Mouse (Mus musculus) hindbrain, embryonic 12.5 days (tissue): ENCODE data around the gene Il23a. TPM values are rescaled to one million over a fixed set of nuclear protein-coding genes. Genes with fewer than 3 reads are reported as not detected.
"Not testable (repeated sequence)": the region's sequence is repeated elsewhere in the genome, so short reads cannot be mapped to it uniquely, and the experiment has no call there.

ENCODE experiments used
- ATAC-seq: fragments of 200-750 bp; cut with Nextera tagmentation; 2 replicates; pipeline ENCODE4 v1.8.0; 2017; ENCODE audit warnings: moderate TSS enrichment; ENCODE audit not compliant: low FRiP score
- H3K27ac ChIP-seq: fragments of 300-500 bp; sonication (generic); 2 replicates; pipeline ENCODE4 v1.5.1; 2016; ENCODE audit warnings: mild to moderate bottlenecking
- H3K27me3 ChIP-seq: fragments of 300-500 bp; sonication (generic); 2 replicates; pipeline ENCODE4 v1.6.1; 2016; ENCODE audit warnings: mild to moderate bottlenecking
- H3K36me3 ChIP-seq: fragments of 300-500 bp; sonication (generic); 2 replicates; pipeline ENCODE4 v1.6.1; 2016; ENCODE audit warnings: mild to moderate bottlenecking
- H3K4me1 ChIP-seq: fragments of 300-500 bp; sonication (generic); 2 replicates; pipeline ENCODE4 v1.6.1; 2016
- H3K4me2 ChIP-seq: fragments of 300-500 bp; sonication (generic); replicated peaks from 2 replicates; pipeline ENCODE4 v1.6.1; 2016; ENCODE audit warnings: mild to moderate bottlenecking
- H3K4me3 ChIP-seq: fragments of 300-500 bp; sonication (generic); 2 replicates; pipeline ENCODE4 v1.5.1; 2016; ENCODE audit warnings: mild to moderate bottlenecking
- H3K9ac ChIP-seq: fragments of 300-500 bp; sonication (generic); 2 replicates; pipeline ENCODE4 v1.6.1; 2016; ENCODE audit warnings: mild to moderate bottlenecking, moderate library complexity
- H3K9me3 ChIP-seq: fragments of 300-500 bp; sonication (generic); replicated peaks from 2 replicates; pipeline ENCODE4 v1.6.1; 2016; ENCODE audit warnings: mild to moderate bottlenecking
- WGBS: fragments of 180-500 bp; shearing (Covaris S2); methylation state at CpG from one replicate; pipeline ENCODE4 v1.1.7; 2016; 5-methylcytosine and 5-hydroxymethylcytosine counted together
- polyA plus RNA-seq: library from polyadenylated mRNA; unstranded; fragments of >200 nt; fragmentation: Nextera tagmentation; extraction: Ambion mirVana; gene quantifications from 2 replicates; pipeline ENCODE4 v1.2.1, GENCODE M21; 2016

Gene Il23a
- polyA plus RNA-seq, 1 experiment from 2014 or later, result not detected

GRCm38 (mm10) chr10:128275374-128275773 is 23.2 kb downstream of the Il23a start:
- WGBS, result 94% methylated on average over 1 of the region's 1 CpGs
- not testable (repeated sequence) for H3K27me3 ChIP-seq, H3K4me2 ChIP-seq

GRCm38 (mm10) chr10:128272819-128273439 is 25.6 kb downstream of the Il23a start:
- H3K4me3 ChIP-seq, H3K4me1 ChIP-seq, H3K27me3 ChIP-seq, ATAC-seq, H3K9ac ChIP-seq, H3K4me2 ChIP-seq, H3K9me3 ChIP-seq, H3K27ac ChIP-seq: not testable (repeated sequence)
- 0 out of 2 replicates have a peak, but pooled peaks cover 12% of the 10 kb centered on the region for H3K36me3 ChIP-seq
- 89% methylated on average over 6 of the region's 7 CpGs for WGBS

More at GRCm38 (mm10) chr10:128275374-128275773, 23.2 kb downstream of the Il23a start:
- H3K4me1 ChIP-seq, H3K9ac ChIP-seq, H3K9me3 ChIP-seq, H3K27ac ChIP-seq, H3K4me3 ChIP-seq, ATAC-seq: not testable (repeated sequence)
- peaks cover 26% of the 10 kb centered on the region for H3K36me3 ChIP-seq

GRCm38 (mm10) chr10:128271883-128272282 is 26.7 kb downstream of the Il23a start:
- no peak for ATAC-seq
- 0 out of 2 replicates have a peak, but pooled peaks cover 2% of the 10 kb centered on the region for H3K27me3 ChIP-seq
- H3K36me3 ChIP-seq, result 0 out of 2 replicates have a peak, but pooled peaks cover 4% of the 10 kb centered on the region
- no peak overlapping the region for H3K4me3 ChIP-seq
- WGBS, result 62% methylated on average over 2 of the region's 2 CpGs
- 0 out of 2 replicates have a peak, but pooled peaks cover 2% of the 10 kb centered on the region for H3K4me1 ChIP-seq
- H3K27ac ChIP-seq, result no peak overlapping the region
- no peak overlapping the region for H3K4me2 ChIP-seq
- H3K9me3 ChIP-seq, result no peaks in the 10 kb centered on the region
- H3K9ac ChIP-seq, result no peak overlapping the region

- 43% methylated on average over 7 of the region's 7 CpGs for WGBS
- ATAC-seq, result no peak
- Histone ChIP-seq H3K4me3 (peak overlapping the region; percentile 79), H3K27ac (peak overlapping the region; percentile 83), H3K4me2 (peak overlapping the region; percentile 65), H3K9me3 (no peaks in the 10 kb centered on the region), H3K9ac (peak overlapping the region; percentile 80), H3K27me3 (0 out of 2 replicates have a peak, but pooled peaks cover 2% of the 10 kb centered on the region), H3K4me1 (0 out of 2 replicates have a peak, but pooled peaks cover 2% of the 10 kb centered on the region), H3K36me3 (no peaks in the 10 kb centered on the region)
Measured at GRCm38 (mm10) chr10:128270866-128271265, 27.7 kb downstream of the Il23a start.

- 0 out of 2 replicates have a peak, but pooled peaks cover 2% of the 10 kb centered on the region for H3K4me1 ChIP-seq
- 0 out of 2 replicates have a peak, but pooled peaks cover 2% of the 10 kb centered on the region for H3K27me3 ChIP-seq
- no peaks in the 10 kb centered on the region for H3K36me3 ChIP-seq
- peak within 1 kb of the TSS; percentile 79 for H3K4me3 ChIP-seq
- H3K9me3 ChIP-seq, result no peaks in the 10 kb centered on the region
- ATAC-seq, result peak; percentile 99
- peak within 1 kb of the TSS; percentile 80 for H3K9ac ChIP-seq
- H3K27ac ChIP-seq, result peak within 1 kb of the TSS; percentile 83
- WGBS, result under 1% methylated on average over 43 of the region's 43 CpGs
- H3K4me2 ChIP-seq, result peak within 1 kb of the TSS; percentile 65
Measured at GRCm38 (mm10) chr10:128270287-128270841, 28.2 kb downstream of the Il23a start, which contains the start of gene Stat2. Stat2 (plus strand) TSS chr10:128270559.

GRCm38 (mm10) chr10:128269206-128269910 is 29.2 kb downstream of the Il23a start:
- no peak overlapping the region for H3K9ac ChIP-seq
- no peaks in the 10 kb centered on the region for H3K36me3 ChIP-seq
- H3K4me2 ChIP-seq, result peak overlapping the region; percentile 65
- H3K4me1 ChIP-seq, result 0 out of 2 replicates have a peak, but pooled peaks cover 2% of the 10 kb centered on the region
- no peak overlapping the region for H3K27ac ChIP-seq
- H3K9me3 ChIP-seq, result no peaks in the 10 kb centered on the region
- no peak for ATAC-seq
- 90% methylated on average over 16 of the region's 16 CpGs for WGBS
- H3K27me3 ChIP-seq, result 0 out of 2 replicates have a peak, but pooled peaks cover 2% of the 10 kb centered on the region
- 0 out of 2 replicates have a peak overlapping the region, but pooled peaks have one; percentile 79 for H3K4me3 ChIP-seq

GRCm38 (mm10) chr10:128268371-128268770 is 30.2 kb downstream of the Il23a start, which contains the start of gene Apof:
Apof (plus strand) TSS chr10:128268671.
- no peaks in the 10 kb centered on the region for H3K36me3 ChIP-seq
- no peak within 1 kb of the TSS for H3K4me2 ChIP-seq
- H3K4me3 ChIP-seq, result no peak within 1 kb of the TSS
- no peak within 1 kb of the TSS for H3K9ac ChIP-seq
- H3K27me3 ChIP-seq, result 0 out of 2 replicates have a peak, but pooled peaks cover 2% of the 10 kb centered on the region
- H3K27ac ChIP-seq, result no peak within 1 kb of the TSS
- 77% methylated on average over 6 of the region's 6 CpGs for WGBS
- H3K9me3 ChIP-seq, result no peaks in the 10 kb centered on the region
- no peak for ATAC-seq
- 0 out of 2 replicates have a peak, but pooled peaks cover 2% of the 10 kb centered on the region for H3K4me1 ChIP-seq

- no peak for ATAC-seq
- 84% methylated on average over 6 of the region's 6 CpGs for WGBS
Measured at GRCm38 (mm10) chr10:128263393-128264310, 34.9 kb downstream of the Il23a start.

GRCm38 (mm10) chr10:128262300-128262699 is 36.3 kb downstream of the Il23a start:
- Histone ChIP-seq H3K36me3 (no peaks in the 10 kb centered on the region), H3K4me3 (no peak overlapping the region), H3K27ac (no peak overlapping the region), H3K9ac (no peak overlapping the region), H3K9me3 (no peaks in the 10 kb centered on the region), H3K4me1 (no peaks in the 10 kb centered on the region), H3K4me2 (no peak overlapping the region), H3K27me3 (no peaks in the 10 kb centered on the region)
- WGBS, result 80% methylated on average over 22 of the region's 22 CpGs
- no peak for ATAC-seq

More at GRCm38 (mm10) chr10:128263393-128264310, 34.9 kb downstream of the Il23a start:
- Histone ChIP-seq H3K4me1 (no peaks in the 10 kb centered on the region), H3K9me3 (no peaks in the 10 kb centered on the region), H3K27ac (no peak overlapping the region), H3K4me2 (no peak overlapping the region), H3K27me3 (no peaks in the 10 kb centered on the region), H3K36me3 (no peaks in the 10 kb centered on the region), H3K4me3 (no peak overlapping the region), H3K9ac (no peak overlapping the region)

- not testable (repeated sequence) for H3K9ac ChIP-seq, H3K4me2 ChIP-seq, H3K27ac ChIP-seq, H3K4me1 ChIP-seq, H3K9me3 ChIP-seq, H3K36me3 ChIP-seq, H3K27me3 ChIP-seq, H3K4me3 ChIP-seq, ATAC-seq
- 88% methylated on average over 7 of the region's 7 CpGs for WGBS
Measured at GRCm38 (mm10) chr10:128260376-128260775, 38.2 kb downstream of the Il23a start.

GRCm38 (mm10) chr10:128259946-128260345 is 38.6 kb downstream of the Il23a start:
- H3K36me3 ChIP-seq, result no peaks in the 10 kb centered on the region
- no peaks in the 10 kb centered on the region for H3K27me3 ChIP-seq
- no peak overlapping the region for H3K9ac ChIP-seq
- no peak for ATAC-seq
- no peak overlapping the region for H3K4me2 ChIP-seq
- H3K4me3 ChIP-seq, result no peak overlapping the region
- no peaks in the 10 kb centered on the region for H3K9me3 ChIP-seq
- no peaks in the 10 kb centered on the region for H3K4me1 ChIP-seq
- no peak overlapping the region for H3K27ac ChIP-seq
- 85% methylated on average over 5 of the region's 5 CpGs for WGBS
